14 mouse cellular contexts compared by ENCODE assay signal in the genomic region with DNA sequence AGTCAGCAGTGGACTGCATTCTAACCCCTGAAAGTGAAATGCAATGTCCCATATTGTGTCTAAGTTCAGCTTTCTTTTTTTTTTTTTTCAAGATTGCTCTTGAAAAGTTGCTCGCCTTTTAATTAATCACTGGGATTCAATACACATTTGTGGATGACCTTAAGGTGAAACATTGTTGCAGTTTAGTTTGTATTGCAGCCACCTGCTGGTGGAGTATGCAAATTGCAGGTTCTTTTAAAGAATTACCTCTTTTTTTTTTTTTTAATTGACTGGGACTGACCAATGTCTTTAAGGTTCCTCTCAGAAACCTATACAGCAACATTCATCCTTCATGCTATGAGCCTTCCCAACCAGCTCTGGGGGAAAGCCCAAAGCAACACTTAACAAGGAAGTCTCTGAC. TPM values are rescaled to one million over a fixed set of nuclear protein-coding genes. Genes with fewer than 3 reads are reported as not detected.
DNase-seq lines count a peak whose midpoint lies in the region; ATAC-seq and TF ChIP-seq lines count a peak whose summit lies in the region.
"Had no signal": no experiment of that assay in that cellular context is flagged by ENCODE, and none has a peak within 500 bp of the region (broad histone marks: within the 10 kb centered on the region; RNA-seq: fewer than 3 reads in every experiment).

No protein-coding gene starts in this region.

- H3K4me2 ChIP-seq in hindbrain, postnatal 0 days (ENCODE audit: low read depth, low read length): no peak overlapping the region
- no peak overlapping the region for H3K4me2 ChIP-seq in hindbrain, embryonic 11.5 days (replicated peaks; ENCODE audit: low read depth, low read length)
- H3K4me2 ChIP-seq in stomach, postnatal 0 days (replicated peaks; ENCODE audit: low read depth): no peak overlapping the region
- H3K4me2 ChIP-seq: lung, embryonic 15.5 days; midbrain, embryonic 11.5 days had no signal

- H3K27ac ChIP-seq in hindbrain, postnatal 0 days: no peak overlapping the region
- no peak overlapping the region for H3K27ac ChIP-seq in hindbrain, embryonic 11.5 days (ENCODE audit: low read depth, low read length)
- no peak overlapping the region for H3K27ac ChIP-seq in stomach, postnatal 0 days (replicated peaks)
- H3K27ac ChIP-seq: lung, embryonic 15.5 days had no signal

- 90% methylated on average over 1 of the region's 1 CpGs for WGBS in hindbrain, postnatal 0 days
- WGBS in hindbrain, embryonic 11.5 days: 91% methylated on average over 1 of the region's 1 CpGs
- WGBS in stomach, postnatal 0 days: 74% methylated on average over 1 of the region's 1 CpGs

- H3K36me3 ChIP-seq in hindbrain, postnatal 0 days (ENCODE audit: insufficient read depth, low read length): no peaks in the 10 kb centered on the region
- no peaks in the 10 kb centered on the region for H3K36me3 ChIP-seq in hindbrain, embryonic 11.5 days (ENCODE audit: control insufficient read depth, insufficient read depth, low read length)
- no peaks in the 10 kb centered on the region for H3K36me3 ChIP-seq in stomach, postnatal 0 days (ENCODE audit: control insufficient read depth, insufficient read depth, low read length)
- H3K36me3 ChIP-seq: lung, embryonic 15.5 days had no signal

- H3K9me3 ChIP-seq in hindbrain, postnatal 0 days (ENCODE audit: low read length): no peaks in the 10 kb centered on the region
- no peaks in the 10 kb centered on the region for H3K9me3 ChIP-seq in hindbrain, embryonic 11.5 days (ENCODE audit: control insufficient read depth, low read length)
- no peaks in the 10 kb centered on the region for H3K9me3 ChIP-seq in stomach, postnatal 0 days (ENCODE audit: control insufficient read depth, low read length)
- H3K9me3 ChIP-seq: lung, embryonic 15.5 days had no signal

- H3K4me1 ChIP-seq in hindbrain, postnatal 0 days (ENCODE audit: insufficient read depth, low read length): 0 out of 2 replicates have a peak, but pooled peaks cover 11% of the 10 kb centered on the region
- H3K4me1 ChIP-seq in hindbrain, embryonic 11.5 days (replicated peaks; ENCODE audit: control insufficient read depth, insufficient read depth, low read length): no peaks in the 10 kb centered on the region; the same call in 1 of the 2 replicates
- H3K4me1 ChIP-seq in stomach, postnatal 0 days (replicated peaks; ENCODE audit: control insufficient read depth, insufficient read depth): no peaks in the 10 kb centered on the region
- H3K4me1 ChIP-seq: lung, embryonic 15.5 days had no signal

- peak; percentile 35 for TF ChIP-seq CTCF in hindbrain, postnatal 0 days (IDR thresholded peaks at IDR 0.05; ENCODE audit: low read depth)
- peak; percentile 46 for TF ChIP-seq CTCF in stomach, postnatal 0 days (IDR thresholded peaks at IDR 0.05; ENCODE audit: low read depth)

- no peak for ATAC-seq in hindbrain, postnatal 0 days
- ATAC-seq in hindbrain, embryonic 11.5 days (ENCODE audit: low FRiP score): no peak
- ATAC-seq in stomach, postnatal 0 days (ENCODE audit: low FRiP score, low TSS enrichment): no peak
- ATAC-seq: hindbrain, embryonic 16.5 days had no signal

- no peak overlapping the region for H3K9ac ChIP-seq in hindbrain, postnatal 0 days (replicated peaks; ENCODE audit: low read length)
- H3K9ac ChIP-seq in hindbrain, embryonic 11.5 days (ENCODE audit: low read depth, low read length): no peak overlapping the region
- H3K9ac ChIP-seq in stomach, postnatal 0 days (ENCODE audit: low read length): no peak overlapping the region
- H3K9ac ChIP-seq: lung, embryonic 15.5 days had no signal

- DNase-seq in hindbrain, postnatal 0 days (ENCODE audit: low spot score): no peak
- no peak for DNase-seq in hindbrain, embryonic 11.5 days (ENCODE audit: low spot score)
- peak; percentile 61 for DNase-seq in lung, postnatal 36 days
- DNase-seq in lung, postnatal 25 days (ENCODE audit: low spot score): no peak
- peak; percentile 49 for DNase-seq in ZHBTc4 (ENCODE audit: low read depth, low spot score)
- no peak for DNase-seq in stomach, postnatal 0 days (ENCODE audit: low spot score)
- no peak for DNase-seq in left cerebral cortex, adult 11 months (ENCODE audit: low spot score)
- no peak for DNase-seq in layer of hippocampus, postnatal 14 days (ENCODE audit: low spot score in 2 of 2)
- DNase-seq: cerebellum, adult 8-10 months; right cerebral cortex, postnatal 14 days; thymus, adult 2 months had no signal

- no peaks in the 10 kb centered on the region for H3K27me3 ChIP-seq in hindbrain, postnatal 0 days (ENCODE audit: insufficient read depth, low read length)
- no peaks in the 10 kb centered on the region for H3K27me3 ChIP-seq in hindbrain, embryonic 11.5 days (ENCODE audit: control insufficient read depth, insufficient read depth, low read length)
- H3K27me3 ChIP-seq in stomach, postnatal 0 days (ENCODE audit: control insufficient read depth, insufficient read depth, low read length): no peaks in the 10 kb centered on the region
- H3K27me3 ChIP-seq: lung, embryonic 15.5 days had no signal

- H3K4me3 ChIP-seq in hindbrain, postnatal 0 days (ENCODE audit: low read length): no peak overlapping the region
- no peak overlapping the region for H3K4me3 ChIP-seq in hindbrain, embryonic 11.5 days (ENCODE audit: low read depth, low read length)
- H3K4me3 ChIP-seq in stomach, postnatal 0 days (ENCODE audit: low read depth, low read length): no peak overlapping the region
- H3K4me3 ChIP-seq: lung, embryonic 15.5 days had no signal

- TF ChIP-seq EP300 in stomach, postnatal 0 days (optimal IDR thresholded peaks at IDR 0.05): no peak

RNA-seq across cellular contexts. Expression of gene Fam78b, which starts 33.2 kb away (rescaled TPM):
- total RNA-seq in hindbrain, postnatal 0 days (2014; rRNA removed): 16.4 and 17.1 TPM in 2 replicates
- polyA plus RNA-seq in hindbrain, postnatal 0 days (2015; fragmentation: Nextera tagmentation; extraction: Ambion mirVana): 5.4 and 5.7 TPM in 2 replicates
- 9.3 and 11.0 TPM in 2 replicates for polyA plus RNA-seq in hindbrain, embryonic 11.5 days (2014; fragmentation: Nextera tagmentation; extraction: Ambion mirVana)
- polyA plus RNA-seq in stomach, postnatal 0 days (2015; fragmentation: Nextera tagmentation; extraction: Ambion mirVana): 0.36 and 0.40 TPM in 2 replicates
- 10 to 100 TPM; 29.4 to 30.8 TPM for total RNA-seq in layer of hippocampus, postnatal 14 days (2021)

Comparison
In these comparisons a context has a peak if more than half of its experiments do, and no peak if none do; other contexts are left out.
1. DNase-seq: peak in lung, postnatal 36 days (single experiment) and ZHBTc4 (single experiment); none in hindbrain, postnatal 0 days (single experiment), hindbrain, embryonic 11.5 days (single experiment), lung, postnatal 25 days (single experiment), stomach, postnatal 0 days (single experiment), left cerebral cortex, adult 11 months (single experiment) and layer of hippocampus, postnatal 14 days (0 of 2).